Mouse (Mus musculus) right cerebral cortex, postnatal 25 days (tissue): ENCODE measurements at regions not wholly inside any gene's neighbourhood (a gene's known extent, or its start where the extent isn't known, plus 50 kb on each side); places are given as distances from the start of the nearest gene placed in this dataset.

Experiments used
- DNase-seq: peaks from one replicate; pipeline ENCODE4 v3.0.0; 2022

GRCm38 (mm10) chr12:56402137-56402536, 56.4 kb upstream of the Mbip start:
- no peak for DNase-seq
